Mouse (Mus musculus) lung, embryonic 16.5 days (tissue): ENCODE data around the gene Cluap1. TPM values are rescaled to one million over a fixed set of nuclear protein-coding genes. Genes with fewer than 3 reads are reported as not detected.
"Not testable (repeated sequence)": the region's sequence is repeated elsewhere in the genome, so short reads cannot be mapped to it uniquely, and the experiment has no call there.

ENCODE experiments used
- ATAC-seq: fragments of 200-750 bp; cut with Nextera tagmentation; 2 replicates; pipeline ENCODE4 v1.8.0; 2017; ENCODE audit warnings: low read depth, mild to moderate bottlenecking, moderate library complexity
- H3K27ac ChIP-seq: fragments of 300-500 bp; sonication (generic); 2 replicates; pipeline ENCODE4 v1.5.1; 2014; ENCODE audit warnings: mild to moderate bottlenecking, control low read depth, low read length
- H3K27me3 ChIP-seq: fragments of 300-500 bp; sonication (generic); 2 replicates; pipeline ENCODE4 v1.6.1; 2014; ENCODE audit warnings: low read depth, low read length, mixed read lengths; ENCODE audit not compliant: control insufficient read depth, insufficient read depth
- H3K36me3 ChIP-seq: fragments of 300-500 bp; sonication (generic); 2 replicates; pipeline ENCODE4 v1.6.1; 2014; ENCODE audit warnings: low read length; ENCODE audit not compliant: control insufficient read depth, insufficient read depth
- H3K4me1 ChIP-seq: fragments of 300-500 bp; sonication (generic); replicated peaks from 2 replicates; pipeline ENCODE4 v1.6.1; 2014; ENCODE audit warnings: low read length, mixed read lengths; ENCODE audit not compliant: control insufficient read depth, insufficient read depth
- H3K4me2 ChIP-seq: fragments of 300-500 bp; sonication (generic); 2 replicates; pipeline ENCODE4 v1.6.1; 2014; ENCODE audit warnings: low read depth, low read length, control low read depth
- H3K4me3 ChIP-seq: fragments of 300-500 bp; sonication (generic); 2 replicates; pipeline ENCODE4 v1.5.1; 2014; ENCODE audit warnings: mild to moderate bottlenecking, low read length, control low read depth
- H3K9ac ChIP-seq: fragments of 300-500 bp; sonication (generic); 2 replicates; pipeline ENCODE4 v1.6.1; 2014; ENCODE audit warnings: low read length, control low read depth
- H3K9me3 ChIP-seq: fragments of 300-500 bp; sonication (generic); 2 replicates; pipeline ENCODE4 v1.6.1; 2016; ENCODE audit warnings: low read length; ENCODE audit not compliant: control insufficient read depth
- WGBS: fragments of 180-500 bp; shearing (Covaris S2); extraction: QIAGEN DNeasy Blood & Tissue Kit; methylation state at CpG from one replicate; pipeline ENCODE4 v1.1.7; 2014; 5-methylcytosine and 5-hydroxymethylcytosine counted together
- microRNA-seq: library from miRNA; unstranded; fragments of <30 nt; microRNA quantifications from one replicate; pipeline ENCODE4, GENCODE M21; 2016
- polyA plus RNA-seq: library from polyadenylated mRNA; unstranded; fragments of >200 nt; fragmentation: Nextera tagmentation; extraction: Ambion mirVana; gene quantifications from 2 replicates; pipeline ENCODE4 v1.2.1, GENCODE M21; 2015

Gene Cluap1
- polyA plus RNA-seq, 1 experiment from 2014 or later = 23.9 TPM

GRCm38 (mm10) chr16:3974456-3974855, 65.9 kb downstream of the Cluap1 start:
- not testable (repeated sequence) for H3K36me3 ChIP-seq, H3K27me3 ChIP-seq, H3K9me3 ChIP-seq, H3K27ac ChIP-seq, H3K4me3 ChIP-seq, ATAC-seq, H3K9ac ChIP-seq, H3K4me2 ChIP-seq, H3K4me1 ChIP-seq
- 89% methylated on average over 19 of the region's 19 CpGs for WGBS

DNA sequence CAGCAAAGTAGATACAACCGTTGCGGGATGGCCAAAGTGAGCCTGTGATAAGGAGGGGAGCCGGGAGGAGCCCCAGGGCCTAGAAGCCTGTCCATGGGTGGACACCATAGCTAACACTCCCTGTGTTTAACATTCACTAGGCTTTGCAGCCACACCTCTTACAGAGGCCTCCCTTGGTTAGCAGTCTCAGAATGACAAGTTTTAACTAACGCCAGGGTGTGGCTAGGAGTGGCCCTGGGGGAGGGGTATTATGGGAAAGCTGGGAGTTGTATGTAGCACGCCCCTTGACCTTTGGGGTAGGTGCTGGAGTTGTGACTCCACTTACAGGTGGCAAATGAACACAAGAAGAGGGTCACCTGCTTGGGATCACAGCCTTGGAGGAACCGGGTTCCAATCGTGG, 67.1 kb downstream of the Cluap1 start:
- peak overlapping the region; percentile 23 for H3K4me2 ChIP-seq
- no peaks in the 10 kb centered on the region for H3K9me3 ChIP-seq
- H3K4me3 ChIP-seq = no peak overlapping the region
- H3K27ac ChIP-seq = no peak overlapping the region
- peaks cover 10% of the 10 kb centered on the region for H3K36me3 ChIP-seq
- no peak for ATAC-seq
- H3K9ac ChIP-seq = no peak overlapping the region
- H3K27me3 ChIP-seq = no peaks in the 10 kb centered on the region
- no peaks in the 10 kb centered on the region for H3K4me1 ChIP-seq
- WGBS = 78% methylated on average over 7 of the region's 7 CpGs

DNA sequence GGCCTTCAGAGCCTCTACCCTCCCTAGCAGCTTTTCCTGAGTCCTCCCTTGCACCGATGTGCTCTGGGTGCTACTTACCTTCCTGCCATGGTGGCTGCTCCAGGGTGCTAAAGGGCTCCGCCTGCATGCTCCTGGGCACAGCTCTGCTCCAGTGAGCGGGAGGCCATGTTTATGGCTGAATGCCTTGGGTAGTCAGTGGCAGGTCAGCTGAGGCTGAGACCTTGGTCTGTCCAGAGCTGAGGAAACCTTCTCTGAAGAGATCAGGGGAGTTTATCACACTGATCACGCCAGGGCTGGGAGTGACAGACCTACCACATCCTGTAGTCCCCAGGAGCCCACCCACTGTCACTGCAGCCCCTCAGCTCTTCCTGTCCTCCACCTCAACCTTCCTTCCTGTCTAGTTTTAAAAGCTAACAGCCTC, 67.7 kb downstream of the Cluap1 start, which contains the start of gene Nlrc3:
Gene Nlrc3, minus strand, starts transcription at position 382 of the 421 bp plus-strand sequence.
- H3K9ac ChIP-seq = no peak within 1 kb of the TSS
- 55% methylated on average over 4 of the region's 4 CpGs for WGBS
- no peaks in the 10 kb centered on the region for H3K27me3 ChIP-seq
- ATAC-seq = peak; percentile 68
- no peaks in the 10 kb centered on the region for H3K9me3 ChIP-seq
- H3K4me3 ChIP-seq = peak within 1 kb of the TSS; percentile 9
- peak within 1 kb of the TSS; percentile 23 for H3K4me2 ChIP-seq
- no peaks in the 10 kb centered on the region for H3K4me1 ChIP-seq
- peaks cover 16% of the 10 kb centered on the region for H3K36me3 ChIP-seq
- peak within 1 kb of the TSS; percentile 3; the same call in 1 of the 2 replicates for H3K27ac ChIP-seq

GRCm38 (mm10) chr16:3976712-3977111, 68.1 kb downstream of the Cluap1 start:
- H3K4me2 ChIP-seq = no peak overlapping the region; the same call in 1 of the 2 replicates
- H3K27ac ChIP-seq = no peak overlapping the region; the same call in 1 of the 2 replicates
- no peak overlapping the region for H3K9ac ChIP-seq
- H3K4me3 ChIP-seq = no peak overlapping the region
- no peaks in the 10 kb centered on the region for H3K9me3 ChIP-seq
- ATAC-seq = no peak
- 22% methylated on average over 3 of the region's 3 CpGs for WGBS
- H3K27me3 ChIP-seq = no peaks in the 10 kb centered on the region
- H3K36me3 ChIP-seq = peaks cover 16% of the 10 kb centered on the region
- no peaks in the 10 kb centered on the region for H3K4me1 ChIP-seq

- H3K9me3 ChIP-seq = no peaks in the 10 kb centered on the region
- ATAC-seq = no peak
- H3K4me1 ChIP-seq = no peaks in the 10 kb centered on the region
- 77% methylated on average over 4 of the region's 4 CpGs for WGBS
- H3K27me3 ChIP-seq = no peaks in the 10 kb centered on the region
- H3K9ac ChIP-seq = no peak overlapping the region
- H3K27ac ChIP-seq = no peak overlapping the region
- H3K36me3 ChIP-seq = peaks cover 47% of the 10 kb centered on the region
- no peak overlapping the region for H3K4me3 ChIP-seq
- H3K4me2 ChIP-seq = no peak overlapping the region
These were observed 73.6 kb downstream of the Cluap1 start for GRCm38 (mm10) chr16:3982173-3982572.

- H3K9ac ChIP-seq = no peak overlapping the region
- ATAC-seq = no peak
- no peaks in the 10 kb centered on the region for H3K4me1 ChIP-seq
- H3K4me2 ChIP-seq = no peak overlapping the region
- H3K27me3 ChIP-seq = no peaks in the 10 kb centered on the region
- no peak overlapping the region for H3K27ac ChIP-seq
- no peaks in the 10 kb centered on the region for H3K9me3 ChIP-seq
- no peak overlapping the region for H3K4me3 ChIP-seq
- WGBS = 80% methylated on average over 7 of the region's 7 CpGs
- H3K36me3 ChIP-seq = peaks cover 55% of the 10 kb centered on the region
These were observed 74.6 kb downstream of the Cluap1 start for GRCm38 (mm10) chr16:3983146-3983700.

- Histone ChIP-seq H3K4me3 (no peak overlapping the region), H3K27me3 (no peaks in the 10 kb centered on the region), H3K9ac (no peak overlapping the region), H3K36me3 (peaks cover 73% of the 10 kb centered on the region), H3K27ac (no peak overlapping the region), H3K4me2 (no peak overlapping the region), H3K9me3 (no peaks in the 10 kb centered on the region), H3K4me1 (no peaks in the 10 kb centered on the region)
- WGBS = 95% methylated on average over 4 of the region's 4 CpGs
- no peak for ATAC-seq
These were observed 79.8 kb downstream of the Cluap1 start for GRCm38 (mm10) chr16:3988410-3988809.

Small RNAs within 50 kb of the gene (microRNA-seq; reads per million reads assigned to microRNA genes)
- not detected for gene Gm23493

Other genes with a start within 250 kb of the Cluap1 start
- gene Mefv, start 190.7 kb upstream of the Cluap1 start, polyA plus RNA-seq = 0.08 TPM in 1 of 2 replicates, not detected in the other
- 44.9 and 48.0 TPM in 2 replicates for gene Zfp263, start 164.7 kb upstream of the Cluap1 start, polyA plus RNA-seq
- not detected in 2 replicates for gene Olfr15, start 77.9 kb upstream of the Cluap1 start, polyA plus RNA-seq
- 1.1 and 1.3 TPM in 2 replicates for gene Zfp174, start 61.5 kb upstream of the Cluap1 start, polyA plus RNA-seq
- 48.1 and 49.2 TPM in 2 replicates for gene Naa60, start 36.4 kb upstream of the Cluap1 start, polyA plus RNA-seq
- gene Zfp597, start 24.2 kb upstream of the Cluap1 start, polyA plus RNA-seq = 7.3 and 7.6 TPM in 2 replicates
- gene Gm20695, start 24.2 kb upstream of the Cluap1 start, polyA plus RNA-seq = 1.5 and 2.0 TPM in 2 replicates
- gene 1700037C18Rik, start 112 bp upstream of the Cluap1 start, polyA plus RNA-seq = 9.4 and 11.1 TPM in 2 replicates
- 1.9 and 2.1 TPM in 2 replicates for gene Nlrc3, start 67.8 kb downstream of the Cluap1 start, polyA plus RNA-seq
- gene Slx4, start 95.0 kb downstream of the Cluap1 start, polyA plus RNA-seq = 16.5 and 17.0 TPM in 2 replicates
- 3.2 and 4.1 TPM in 2 replicates for gene Dnase1, start 128.1 kb downstream of the Cluap1 start, polyA plus RNA-seq
- gene Trap1, start 169.0 kb downstream of the Cluap1 start, polyA plus RNA-seq = 88.9 and 90.8 TPM in 2 replicates